Mouse (Mus musculus) T-helper 17 cell (primary cell): ENCODE data around the gene Ankmy1.

Experiments
- in situ Hi-C, 2 experiments: fragments of 300-600 bp; cut with MboI, MseI; formaldehyde crosslinking; loops; 1 replicate in 1 of 2; 2 replicates in 1 of 2; pipeline ENCODE4 v1.15.1; 2025; ENCODE audit warnings: high pct_unique_total_duplicates in 2 of 2

The Ankmy1 gene

GRCm38 (mm10) chr1:92914239-92914638 is 11.5 kb upstream of the Ankmy1 start:
- in situ Hi-C loops, result loop anchor here (25.0 kb wide), 2 partner anchors 1123 to 1827 kb away; no protein-coding TSS in a partner anchor

DNA sequence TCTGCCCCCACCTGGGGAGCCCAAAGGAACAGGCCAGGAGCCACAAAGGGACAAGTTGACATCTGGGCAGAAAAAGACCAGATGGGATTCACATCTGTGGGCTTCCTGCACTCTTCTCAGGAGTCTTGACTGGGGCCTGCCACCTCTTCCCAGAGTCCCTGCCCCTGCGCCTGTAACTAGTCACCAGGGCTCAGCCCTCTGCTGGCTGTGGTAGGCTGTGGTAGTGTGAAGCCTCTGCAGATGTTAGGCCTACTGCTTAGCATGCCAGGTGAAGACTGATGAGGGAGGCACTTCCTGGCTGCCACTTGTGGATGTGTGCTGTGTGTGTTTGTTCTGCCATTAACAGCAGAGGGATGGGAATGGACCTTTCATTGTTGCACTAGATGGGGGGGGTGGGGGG is 9.6 kb upstream of the Ankmy1 start:
- in situ Hi-C loops, result loop anchor here (25.0 kb wide), 2 partner anchors 1125 to 1825 kb away; no protein-coding TSS in a partner anchor

DNA sequence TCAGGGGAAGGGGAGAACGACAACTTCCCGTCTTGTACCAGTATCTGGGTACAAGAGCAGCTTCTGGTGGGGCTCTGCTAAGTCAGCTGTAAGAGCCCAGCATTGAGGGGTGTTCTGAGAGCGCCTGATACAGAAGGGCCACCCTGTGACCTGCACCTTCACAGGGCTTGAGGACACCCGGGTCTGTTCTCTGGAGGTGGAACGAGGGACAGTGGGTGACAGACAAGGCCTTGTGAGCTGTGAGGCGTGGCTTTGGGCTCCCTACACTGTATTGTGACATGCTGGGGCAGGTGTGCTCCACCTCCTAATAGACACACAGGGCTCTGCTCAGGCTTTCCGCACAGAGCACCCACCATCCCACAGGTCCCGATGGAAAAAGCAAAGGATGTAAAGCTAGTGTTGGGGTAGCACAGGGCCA is 9.0 kb upstream of the Ankmy1 start:
- in situ Hi-C loops, result loop anchor here (25.0 kb wide), 2 partner anchors 1126 to 1824 kb away; no protein-coding TSS in a partner anchor

DNA sequence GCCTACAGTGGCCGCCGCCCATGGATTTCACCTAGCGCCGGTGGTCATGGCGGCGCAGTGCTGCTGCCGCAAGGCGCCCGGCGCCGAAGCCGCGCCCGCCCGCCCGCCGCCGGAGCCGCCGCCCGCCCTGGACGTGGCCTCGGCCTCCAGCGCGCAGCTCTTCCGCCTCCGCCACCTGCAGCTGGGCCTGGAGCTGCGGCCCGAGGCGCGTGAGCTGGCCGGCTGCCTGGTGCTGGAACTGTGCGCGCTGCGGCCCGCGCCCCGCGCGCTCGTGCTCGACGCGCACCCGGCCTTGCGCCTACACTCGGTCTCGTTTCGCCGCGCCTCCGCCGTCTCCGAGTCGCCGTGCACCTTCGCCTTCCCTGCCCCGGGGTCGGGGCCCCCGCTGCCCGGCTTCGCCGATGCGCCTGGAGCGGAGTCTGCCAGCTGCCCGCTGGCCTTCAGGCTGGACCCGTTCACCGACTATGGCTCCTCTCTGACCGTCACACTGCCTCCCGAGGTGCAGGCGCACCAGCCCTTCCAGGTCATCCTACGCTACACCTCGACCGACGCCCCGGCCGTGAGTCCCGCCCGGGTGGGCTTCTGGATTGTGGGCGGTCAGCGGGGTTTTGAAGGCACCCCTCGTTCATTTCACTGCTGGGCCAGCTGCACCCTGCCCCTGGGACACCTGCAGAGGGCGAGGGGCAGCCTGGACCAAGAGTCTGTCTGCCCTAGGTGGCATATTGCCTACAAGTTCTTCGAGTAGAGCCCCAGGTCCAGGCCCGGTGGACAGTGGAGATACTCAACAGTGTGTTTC is 8.4 kb upstream of the Ankmy1 start:
- in situ Hi-C loops, result loop anchor here (25.0 kb wide), 2 partner anchors 1126 to 1824 kb away; no protein-coding TSS in a partner anchor

DNA sequence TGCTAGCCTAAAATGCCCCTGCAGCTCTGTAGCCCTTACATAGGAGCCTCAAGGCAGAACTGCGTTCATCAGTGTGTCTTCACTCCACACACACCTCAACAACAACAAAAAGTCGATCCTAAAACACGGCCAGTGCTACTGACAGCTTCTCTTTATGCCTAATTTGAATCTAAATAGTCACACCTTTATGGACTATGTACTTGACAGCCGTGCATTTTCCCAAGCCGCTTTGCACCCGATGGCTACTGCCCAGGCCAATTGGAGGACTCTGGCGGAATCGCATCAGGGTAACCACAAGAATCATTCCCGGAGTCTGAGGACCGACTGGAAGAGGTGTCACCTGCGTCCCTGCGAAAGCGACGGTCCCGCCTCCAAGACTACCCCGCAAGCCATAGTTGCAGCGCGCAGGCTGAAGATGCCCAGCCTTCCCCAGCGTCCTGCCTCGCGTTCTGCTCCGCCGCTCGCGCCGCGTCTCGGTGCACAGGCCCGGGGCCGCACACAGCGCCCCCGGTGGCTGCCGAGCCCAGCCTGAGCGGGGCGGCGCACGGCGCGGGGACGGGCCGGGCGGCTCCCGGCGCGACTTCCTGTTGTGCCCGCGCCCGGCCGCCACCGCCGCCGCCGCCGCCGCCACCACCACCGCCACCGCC is 7.7 kb upstream of the Ankmy1 start, which contains the start of gene Rnpepl1:
Rnpepl1 (plus strand) TSS at position 545 of the 647 bp plus-strand sequence.
- in situ Hi-C loops, result loop anchor here (25.0 kb wide), 2 partner anchors 1127 to 1823 kb away; no protein-coding TSS in a partner anchor

- in situ Hi-C loops, result loop anchor here (10.0 to 25.0 kb wide), 3 partner anchors 726 to 1822 kb away; no protein-coding TSS in a partner anchor
These were observed 6.4 kb upstream of the Ankmy1 start for GRCm38 (mm10) chr1:92909068-92909467.

DNA sequence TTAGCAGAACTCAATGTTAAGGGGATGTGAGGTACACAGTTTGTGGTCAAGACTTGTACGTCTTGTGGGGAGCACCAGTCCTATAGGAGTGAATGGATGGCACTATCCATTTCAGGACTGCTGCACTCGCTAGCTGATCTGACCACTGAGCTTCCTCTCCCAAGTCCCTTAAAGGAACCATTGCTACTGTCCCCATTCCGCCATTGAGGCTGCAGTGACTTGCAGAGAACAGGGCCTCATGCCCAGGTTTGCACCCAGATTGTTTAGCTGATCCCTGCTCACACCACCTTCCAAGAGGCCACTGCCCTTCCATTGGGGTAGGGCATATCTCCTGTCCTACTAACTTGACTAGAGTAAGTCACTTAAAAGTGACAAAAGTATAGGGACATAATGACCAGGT is 6.0 kb upstream of the Ankmy1 start:
- in situ Hi-C loops, result loop anchor here (10.0 to 25.0 kb wide), 3 partner anchors 726 to 1821 kb away; no protein-coding TSS in a partner anchor

- in situ Hi-C loops, result loop anchor here (10.0 to 25.0 kb wide), 3 partner anchors 727 to 1820 kb away; no protein-coding TSS in a partner anchor
These were observed 5.1 kb upstream of the Ankmy1 start for GRCm38 (mm10) chr1:92907632-92908360.

DNA sequence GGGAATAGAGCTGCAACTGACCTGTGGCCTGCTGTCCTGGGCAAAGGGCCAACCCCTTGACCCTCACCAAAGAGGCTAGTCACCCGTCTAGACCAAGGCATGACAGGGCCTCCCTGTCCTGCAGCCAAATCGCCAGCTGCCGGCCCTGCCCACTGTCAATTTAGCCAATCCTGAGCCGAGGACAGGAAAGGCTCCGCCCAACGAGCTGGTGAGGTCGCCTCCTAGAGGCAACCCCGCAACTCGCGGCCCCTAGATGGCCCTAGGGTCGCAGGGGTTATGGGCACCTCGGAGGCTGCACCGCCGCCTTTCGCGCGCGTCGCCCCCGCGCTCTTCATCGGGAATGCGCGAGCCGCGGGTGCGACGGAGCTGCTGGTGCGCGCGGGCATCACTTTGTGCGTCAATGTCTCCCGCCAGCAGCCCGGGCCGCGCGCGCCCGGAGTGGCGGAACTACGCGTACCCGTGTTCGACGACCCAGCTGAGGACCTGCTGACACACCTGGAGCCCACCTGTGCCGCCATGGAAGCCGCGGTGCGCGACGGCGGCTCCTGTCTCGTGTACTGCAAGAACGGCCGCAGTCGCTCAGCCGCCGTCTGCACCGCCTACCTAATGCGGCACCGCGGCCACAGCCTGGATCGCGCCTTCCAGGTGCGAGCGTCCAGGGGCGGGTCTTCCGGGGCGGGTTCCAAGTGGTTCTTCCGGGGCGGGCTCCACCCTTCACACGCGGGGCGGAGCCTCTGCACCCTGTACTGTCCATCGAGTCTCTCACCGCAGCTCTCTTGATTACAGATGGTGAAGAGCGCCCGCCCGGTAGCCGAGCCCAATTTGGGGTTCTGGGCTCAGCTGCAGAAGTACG is 4.3 kb upstream of the Ankmy1 start, which contains the start of gene Dusp28:
Dusp28 (plus strand) TSS at position 203 of the 853 bp plus-strand sequence.
- in situ Hi-C loops, result loop anchor here (10.0 to 25.0 kb wide), 3 partner anchors 728 to 1820 kb away; no protein-coding TSS in a partner anchor

DNA sequence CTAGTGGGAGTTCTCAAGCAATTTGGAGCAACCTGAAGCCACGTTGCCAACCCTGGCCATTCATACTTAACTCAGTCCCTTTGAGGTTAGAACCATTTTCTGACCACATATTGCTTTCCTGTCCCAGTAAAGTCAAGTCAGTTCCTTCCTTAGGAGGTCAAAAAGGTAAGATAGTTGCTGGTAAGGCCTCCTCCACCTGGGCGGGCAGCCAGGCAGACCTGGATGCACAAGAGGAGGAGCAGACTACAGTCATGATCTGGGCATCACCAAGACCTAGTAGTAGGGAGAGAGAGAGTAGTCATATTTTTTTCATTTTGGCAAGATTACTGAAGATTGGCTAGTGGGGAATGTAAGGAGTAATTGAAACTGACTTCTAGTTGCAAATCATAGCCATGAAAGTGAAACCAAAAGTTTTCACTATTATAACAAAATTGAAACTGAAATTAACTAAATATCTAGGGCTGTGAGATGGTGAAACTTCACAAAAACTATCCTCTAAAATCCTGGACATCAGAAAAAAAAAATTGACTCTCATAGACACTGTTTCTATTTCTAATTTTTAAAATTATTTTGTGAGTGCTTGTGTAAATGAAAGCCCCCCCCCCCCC is 3.1 kb upstream of the Ankmy1 start:
- in situ Hi-C loops, result loop anchor here (10.0 to 25.0 kb wide), 3 partner anchors 729 to 1819 kb away; no protein-coding TSS in a partner anchor

DNA sequence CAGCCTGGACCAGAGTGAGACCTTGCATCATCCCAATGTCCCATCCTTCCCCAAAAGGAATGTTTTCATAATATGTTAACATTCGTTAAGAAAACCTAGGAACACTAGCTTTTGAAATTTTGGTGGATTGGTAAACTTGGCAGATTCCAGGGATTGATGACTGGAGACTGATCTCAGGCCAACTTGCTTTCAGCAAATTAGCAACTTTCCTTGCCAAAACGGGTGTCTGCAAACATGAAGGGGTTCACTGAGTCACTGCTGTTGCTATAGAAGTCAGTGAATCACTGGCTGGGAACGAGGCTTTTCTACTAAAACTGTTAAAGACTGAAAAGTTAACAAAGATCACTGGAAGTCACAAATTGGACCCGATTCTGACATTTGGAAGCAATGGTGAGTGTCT is 921 bp upstream of the Ankmy1 start:
- in situ Hi-C loops, result loop anchor here (5.0 to 25.0 kb wide), 4 partner anchors 61 to 1816 kb away; no protein-coding TSS in a partner anchor

DNA sequence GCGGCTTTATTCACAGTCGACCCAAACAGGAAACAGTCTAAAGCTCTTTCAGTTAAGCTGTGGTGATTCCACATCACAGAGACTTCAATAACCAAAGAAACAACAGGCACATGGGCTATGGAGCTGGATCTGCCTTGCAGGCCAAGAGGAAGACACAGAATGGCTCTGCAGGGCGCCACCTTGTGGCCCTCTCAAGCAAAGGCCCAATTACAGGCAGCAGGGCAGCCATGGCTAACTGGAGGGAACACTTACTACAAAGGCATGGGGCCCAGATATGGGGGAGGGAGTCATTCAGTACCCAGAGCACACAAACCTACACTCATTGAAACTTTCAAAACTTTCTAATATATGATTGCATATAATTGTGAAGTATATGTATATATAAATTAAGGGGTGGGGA is 7.6 kb downstream of the Ankmy1 start:
- in situ Hi-C loops, result no loop called here

GRCm38 (mm10) chr1:92893896-92894295 is 8.8 kb downstream of the Ankmy1 start:
- in situ Hi-C loops, result no loop called here

- in situ Hi-C loops, result no loop called here
These were observed 9.9 kb downstream of the Ankmy1 start for GRCm38 (mm10) chr1:92892791-92893190.

DNA sequence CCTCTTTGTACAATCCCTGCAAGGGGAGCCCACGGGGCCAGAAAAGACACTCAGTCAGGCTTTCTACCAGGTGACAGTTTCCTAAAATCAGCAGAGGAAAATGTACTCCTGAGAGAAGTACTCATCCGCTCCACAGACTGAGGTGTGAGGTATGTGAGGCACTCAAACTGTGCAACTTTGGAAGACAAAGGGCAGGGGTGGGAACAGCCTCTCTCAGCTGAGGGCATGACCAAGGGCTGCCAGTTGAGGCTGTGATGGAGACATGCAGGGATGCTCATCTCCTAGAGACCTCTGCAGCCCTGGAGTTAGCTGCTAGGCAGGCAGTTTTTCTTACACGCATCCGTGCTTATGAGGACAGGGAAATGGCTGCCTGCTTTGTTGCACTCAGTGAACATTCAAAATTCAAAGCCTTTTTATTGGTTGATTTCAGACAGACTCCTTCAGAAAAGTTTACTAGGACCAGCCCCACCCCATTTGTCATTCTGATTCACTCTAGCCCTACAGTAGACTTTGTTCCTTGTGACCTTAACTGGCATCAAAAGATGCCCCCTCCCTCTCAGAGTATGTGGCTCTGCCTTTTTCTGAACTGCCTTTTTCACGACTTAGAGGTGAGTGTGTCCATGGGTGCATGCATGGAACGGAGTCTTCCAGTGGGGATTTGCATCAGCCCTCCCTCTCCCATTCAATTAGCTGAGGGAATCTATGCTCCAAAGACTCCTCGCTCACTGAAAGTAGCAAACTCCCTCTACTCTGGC is 13.6 kb downstream of the Ankmy1 start:
- in situ Hi-C loops, result no loop called here

GRCm38 (mm10) chr1:92881982-92882381 is 20.7 kb downstream of the Ankmy1 start:
- in situ Hi-C loops, result no loop called here

DNA sequence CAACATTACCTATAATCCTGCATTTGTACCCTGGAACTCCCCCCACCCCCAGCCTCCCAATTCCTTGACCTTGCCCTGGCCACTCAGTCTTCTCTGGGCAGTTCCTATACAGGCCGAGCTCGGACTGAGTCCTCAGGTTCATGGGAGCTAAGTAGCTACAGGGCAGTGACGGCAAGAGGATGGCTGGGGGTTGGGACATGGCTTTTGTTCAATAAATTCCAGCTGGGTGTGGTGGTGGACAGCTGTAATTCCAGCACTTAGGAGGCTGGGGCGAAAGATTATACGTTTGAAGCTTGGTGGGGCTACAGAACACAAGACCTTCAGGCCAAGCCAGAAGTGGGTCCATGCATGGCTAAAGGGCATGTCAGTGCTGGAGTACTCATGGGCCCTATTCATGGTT is 22.6 kb downstream of the Ankmy1 start:
- in situ Hi-C loops, result no loop called here

DNA sequence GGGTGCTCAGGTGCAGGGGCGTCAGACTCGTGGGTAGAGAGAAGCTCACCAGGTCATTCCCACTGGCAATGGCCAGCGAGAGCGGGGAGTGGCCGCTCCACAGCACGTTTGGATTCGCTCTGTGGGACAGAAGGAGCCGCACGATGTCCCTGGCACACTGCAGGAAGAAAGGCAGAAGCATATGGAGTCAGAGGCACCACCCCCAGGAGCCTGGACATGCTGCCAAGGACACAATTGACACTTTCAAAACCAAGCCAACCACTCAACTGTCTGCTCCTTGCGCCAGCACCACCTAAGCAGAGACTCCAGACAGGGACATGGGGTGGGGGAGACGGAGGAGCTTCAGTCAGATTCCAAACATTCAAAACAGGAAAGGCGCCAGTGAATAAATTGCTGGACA is 23.4 kb downstream of the Ankmy1 start:
- in situ Hi-C loops, result no loop called here
